Mouse (Mus musculus): Measurements from ENCODE around the gene Opcml. TPM values are rescaled to one million over a fixed set of nuclear protein-coding genes. Genes with fewer than 3 reads are reported as not detected.

The Opcml gene
- total and polyA plus RNA-seq, 3 experiments, result 0.94 to 1.3 (median 1.2) TPM

DNA sequence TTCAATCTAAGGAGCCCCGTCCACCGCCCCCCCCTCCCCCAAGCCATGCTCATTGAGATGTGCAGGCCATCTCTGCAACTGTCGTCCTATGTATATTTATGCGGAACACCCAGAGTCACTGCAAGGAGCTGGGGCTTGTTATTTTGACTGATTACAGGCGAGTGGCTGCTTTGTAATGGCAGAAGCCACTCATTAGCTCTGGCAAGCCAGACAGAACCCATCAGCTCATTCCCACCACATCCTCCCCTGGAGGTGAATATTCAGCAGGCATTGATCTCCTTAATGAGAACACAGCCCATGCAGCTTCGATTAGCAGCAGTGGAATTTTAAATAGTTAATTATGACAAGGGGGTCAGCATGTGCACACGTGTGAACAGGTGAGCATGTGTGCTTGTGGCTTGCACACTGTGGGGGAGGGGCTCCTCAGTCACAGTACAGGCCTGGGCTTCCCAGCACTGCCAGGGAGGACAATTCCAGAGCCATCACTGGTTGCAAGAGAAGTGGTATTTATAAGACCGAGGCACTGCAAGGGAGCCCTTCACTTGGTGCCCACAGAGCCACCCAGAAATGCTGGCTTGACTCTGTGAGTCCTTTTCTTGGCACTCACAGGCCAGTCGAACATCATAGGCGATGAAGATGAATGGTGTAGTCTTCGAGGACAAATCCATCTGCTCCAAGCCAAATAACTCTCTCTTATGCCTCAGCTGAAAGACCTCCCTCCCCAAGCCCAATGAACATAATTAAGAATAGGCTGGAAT lies 516.0 kb downstream of the Opcml start:
- WGBS, result 70% methylated on average over 11 of the region's 11 CpGs
- intact Hi-C loops (cut with DNase I), result no loop called here

DNA sequence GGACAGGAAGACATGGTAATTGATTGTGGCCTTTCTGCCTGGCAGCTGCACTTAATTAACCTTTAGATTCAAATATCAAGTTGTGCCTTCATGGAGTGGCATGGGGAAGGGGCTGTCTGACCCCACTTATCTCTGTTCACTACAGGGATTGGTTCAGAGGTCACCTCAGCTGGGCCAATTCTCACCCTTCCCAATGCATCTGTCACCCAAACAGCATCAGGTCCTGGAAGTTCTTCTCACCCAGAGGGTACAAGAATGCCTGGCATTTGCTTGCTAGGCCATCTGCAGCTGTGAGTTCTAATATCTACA lies 516.5 kb downstream of the Opcml start:
- DNase-seq, result no peak
- Histone ChIP-seq H3K36me3 (ENCODE audit: control insufficient read depth, insufficient read depth, low read length) (no peaks in the 10 kb centered on the region), H3K27me3 (ENCODE audit: control insufficient read depth, insufficient read depth, low read length) (no peaks in the 10 kb centered on the region), H3K4me3 (no peak overlapping the region), H3K79me2 (replicated peaks; ENCODE audit: control insufficient read depth, insufficient read depth, low read length) (no peaks in the 10 kb centered on the region), H3K27ac (no peak overlapping the region), H3K9ac (ENCODE audit: low read depth, low read length) (no peak overlapping the region), H3K4me1 (ENCODE audit: control insufficient read depth, insufficient read depth, low read length) (no peaks in the 10 kb centered on the region)
- TF ChIP-seq POLR2A (IDR thresholded peaks at IDR 0.05; ENCODE audit: insufficient read depth, low read depth, low read length) (no peak), EP300 (IDR thresholded peaks at IDR 0.05; ENCODE audit: insufficient read depth, low read depth, low read length) (no peak), CTCF (IDR thresholded peaks at IDR 0.05) (no peak)
- intact Hi-C loops (cut with DNase I), result no loop called here

More for the DNA sequence above, 516.0 kb downstream of the Opcml start:
- no peak for DNase-seq
- Histone ChIP-seq H3K9ac (ENCODE audit: low read depth, low read length) (no peak overlapping the region), H3K27me3 (ENCODE audit: control insufficient read depth, insufficient read depth, low read length) (no peaks in the 10 kb centered on the region), H3K27ac (no peak overlapping the region), H3K79me2 (replicated peaks; ENCODE audit: control insufficient read depth, insufficient read depth, low read length) (no peaks in the 10 kb centered on the region), H3K4me1 (ENCODE audit: control insufficient read depth, insufficient read depth, low read length) (no peaks in the 10 kb centered on the region), H3K36me3 (ENCODE audit: control insufficient read depth, insufficient read depth, low read length) (no peaks in the 10 kb centered on the region), H3K4me3 (no peak overlapping the region)
- no peak for TF ChIP-seq POLR2A (IDR thresholded peaks at IDR 0.05; ENCODE audit: insufficient read depth, low read depth, low read length)

DNA sequence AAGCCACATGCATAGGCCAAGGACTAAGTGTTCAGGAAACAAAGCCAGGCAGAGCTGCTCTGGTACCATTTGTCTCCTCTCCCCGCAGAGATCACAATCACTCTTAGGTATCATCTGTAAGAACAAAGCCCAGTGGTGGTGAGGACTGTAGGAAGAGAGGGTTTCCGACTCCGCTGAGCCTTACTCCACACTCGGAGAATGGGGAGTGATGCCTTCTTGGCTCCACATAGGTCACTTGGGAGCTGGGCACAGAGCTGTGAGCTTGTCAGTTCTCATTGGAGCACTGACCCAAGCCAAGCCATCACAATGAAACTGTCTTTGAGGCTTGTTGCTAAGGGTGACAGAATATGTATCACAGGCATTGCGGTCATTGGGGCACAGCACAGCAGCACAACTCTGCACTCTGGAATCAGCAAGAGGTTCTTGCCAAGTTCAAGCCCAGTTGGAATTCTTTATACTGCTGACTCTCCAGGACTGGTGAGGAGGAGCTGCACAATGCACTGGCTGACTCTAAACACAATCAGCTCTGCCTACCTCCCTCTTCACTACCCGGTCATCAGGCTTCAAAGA lies 517.0 kb downstream of the Opcml start:
- Histone ChIP-seq H3K36me3 (ENCODE audit: control insufficient read depth, insufficient read depth, low read length) (no peaks in the 10 kb centered on the region), H3K4me3 (no peak overlapping the region), H3K79me2 (replicated peaks; ENCODE audit: control insufficient read depth, insufficient read depth, low read length) (no peaks in the 10 kb centered on the region), H3K27me3 (ENCODE audit: control insufficient read depth, insufficient read depth, low read length) (no peaks in the 10 kb centered on the region), H3K27ac (no peak overlapping the region), H3K4me1 (ENCODE audit: control insufficient read depth, insufficient read depth, low read length) (no peaks in the 10 kb centered on the region), H3K9ac (ENCODE audit: low read depth, low read length) (no peak overlapping the region)
- DNase-seq, result no peak
- intact Hi-C loops (cut with DNase I), result no loop called here
- 72% methylated on average over 6 of the region's 6 CpGs for WGBS
- no peak for TF ChIP-seq EP300 (IDR thresholded peaks at IDR 0.05; ENCODE audit: insufficient read depth, low read depth, low read length)
- TF ChIP-seq CTCF (IDR thresholded peaks at IDR 0.05), result no peak
- no peak for TF ChIP-seq POLR2A (IDR thresholded peaks at IDR 0.05; ENCODE audit: insufficient read depth, low read depth, low read length)

DNA sequence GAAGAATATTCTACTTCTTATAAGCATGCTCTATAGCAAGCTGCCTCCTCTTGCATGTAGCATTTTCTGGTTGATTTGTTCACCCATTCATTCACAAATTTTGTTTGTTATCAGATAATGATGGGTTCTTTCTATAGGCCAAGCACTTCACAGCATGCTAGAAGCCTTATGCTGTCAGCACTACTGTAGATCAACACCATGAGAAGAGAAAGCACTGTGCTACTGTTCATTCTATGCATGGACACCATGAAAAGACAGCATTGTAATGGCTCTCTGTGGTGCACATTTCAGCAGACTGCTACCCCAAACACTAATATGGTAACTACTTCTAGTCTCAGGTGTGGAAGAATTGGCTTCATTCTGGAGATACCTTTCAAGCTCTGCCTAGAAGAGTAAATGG lies 527.3 kb downstream of the Opcml start:
- Histone ChIP-seq H3K27ac (no peak overlapping the region), H3K36me3 (ENCODE audit: control insufficient read depth, insufficient read depth, low read length) (no peaks in the 10 kb centered on the region), H3K9ac (ENCODE audit: low read depth, low read length) (no peak overlapping the region), H3K4me3 (no peak overlapping the region), H3K4me1 (ENCODE audit: control insufficient read depth, insufficient read depth, low read length) (no peaks in the 10 kb centered on the region), H3K79me2 (replicated peaks; ENCODE audit: control insufficient read depth, insufficient read depth, low read length) (no peaks in the 10 kb centered on the region), H3K27me3 (ENCODE audit: control insufficient read depth, insufficient read depth, low read length) (no peaks in the 10 kb centered on the region)
- intact Hi-C loops (cut with DNase I), result no loop called here
- TF ChIP-seq CTCF (IDR thresholded peaks at IDR 0.05) (no peak), POLR2A (IDR thresholded peaks at IDR 0.05; ENCODE audit: insufficient read depth, low read depth, low read length) (no peak), EP300 (IDR thresholded peaks at IDR 0.05; ENCODE audit: insufficient read depth, low read depth, low read length) (no peak)
- DNase-seq, result no peak

DNA sequence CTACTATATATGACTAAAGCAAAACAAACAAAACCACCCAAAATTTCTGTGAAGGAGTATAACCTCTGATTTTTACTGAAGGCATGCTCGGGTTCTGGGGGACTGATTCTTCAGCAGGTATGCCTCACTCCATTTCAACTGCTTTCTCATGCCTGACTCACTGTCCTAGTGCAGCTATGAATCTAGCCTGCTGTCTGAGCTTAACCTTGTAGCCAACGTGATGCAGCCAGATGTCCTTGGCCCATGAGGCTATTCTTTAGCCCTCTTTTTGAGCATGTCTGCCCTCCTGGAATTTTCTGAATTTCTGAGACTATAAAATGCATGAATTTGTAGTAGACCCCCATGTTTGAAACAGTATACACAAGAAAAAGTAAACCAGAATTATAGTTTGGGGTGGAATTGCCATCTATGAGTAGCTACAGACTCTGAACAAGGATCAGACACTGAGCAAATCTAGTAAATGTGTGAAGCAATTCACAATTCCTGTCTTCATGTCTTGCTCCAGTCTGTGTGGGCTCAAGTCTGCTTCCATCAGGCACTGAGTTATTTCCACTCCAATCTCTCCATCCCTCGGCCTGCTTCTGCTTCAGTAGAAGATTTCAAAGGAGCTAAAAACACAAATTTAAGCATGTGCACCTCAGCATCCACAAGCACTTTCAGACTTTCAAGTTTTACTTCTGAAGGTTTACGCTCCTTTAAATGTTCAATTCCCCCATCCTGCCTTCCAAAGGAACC lies 528.6 kb downstream of the Opcml start:
- H3K36me3 ChIP-seq (ENCODE audit: control insufficient read depth, insufficient read depth, low read length), result no peaks in the 10 kb centered on the region
- H3K27ac ChIP-seq, result no peak overlapping the region
- no peak overlapping the region for H3K9ac ChIP-seq (ENCODE audit: low read depth, low read length)
- H3K27me3 ChIP-seq (ENCODE audit: control insufficient read depth, insufficient read depth, low read length), result no peaks in the 10 kb centered on the region
- DNase-seq, result no peak
- no peaks in the 10 kb centered on the region for H3K79me2 ChIP-seq (replicated peaks; ENCODE audit: control insufficient read depth, insufficient read depth, low read length)
- intact Hi-C loops (cut with DNase I), result no loop called here
- WGBS, result 65% methylated on average over 4 of the region's 4 CpGs
- H3K4me1 ChIP-seq (ENCODE audit: control insufficient read depth, insufficient read depth, low read length), result no peaks in the 10 kb centered on the region
- no peak for TF ChIP-seq POLR2A (IDR thresholded peaks at IDR 0.05; ENCODE audit: insufficient read depth, low read depth, low read length)
- TF ChIP-seq CTCF (IDR thresholded peaks at IDR 0.05), result no peak
- no peak for TF ChIP-seq EP300 (IDR thresholded peaks at IDR 0.05; ENCODE audit: insufficient read depth, low read depth, low read length)
- H3K4me3 ChIP-seq, result no peak overlapping the region

DNA sequence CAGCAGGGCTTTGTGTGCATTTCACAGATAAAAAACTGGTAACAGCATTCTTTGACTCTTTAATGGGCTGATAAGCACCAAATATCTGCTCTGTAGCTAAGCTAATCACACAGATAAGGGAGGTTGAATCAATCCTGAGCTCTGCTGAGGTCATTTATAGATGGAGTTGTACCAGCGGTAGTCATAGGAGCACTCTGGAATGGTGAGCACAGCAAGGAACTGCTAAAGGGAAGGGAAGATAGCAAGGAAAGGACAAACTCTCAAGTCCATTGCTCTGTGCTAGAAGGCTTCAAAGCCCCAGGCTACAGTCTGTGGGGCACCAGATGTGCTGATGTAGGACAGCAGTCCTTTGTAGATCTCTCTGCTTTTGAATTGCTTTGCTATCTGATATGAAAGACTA lies 529.2 kb downstream of the Opcml start:
- no peaks in the 10 kb centered on the region for H3K36me3 ChIP-seq (ENCODE audit: control insufficient read depth, insufficient read depth, low read length)
- H3K4me3 ChIP-seq, result no peak overlapping the region
- no peak overlapping the region for H3K9ac ChIP-seq (ENCODE audit: low read depth, low read length)
- no peaks in the 10 kb centered on the region for H3K79me2 ChIP-seq (replicated peaks; ENCODE audit: control insufficient read depth, insufficient read depth, low read length)
- WGBS, result 41% methylated on average over 1 of the region's 1 CpGs
- H3K27me3 ChIP-seq (ENCODE audit: control insufficient read depth, insufficient read depth, low read length), result no peaks in the 10 kb centered on the region
- no peak for TF ChIP-seq POLR2A (IDR thresholded peaks at IDR 0.05; ENCODE audit: insufficient read depth, low read depth, low read length)
- TF ChIP-seq CTCF (IDR thresholded peaks at IDR 0.05), result no peak
- no peak for TF ChIP-seq EP300 (IDR thresholded peaks at IDR 0.05; ENCODE audit: insufficient read depth, low read depth, low read length)
- intact Hi-C loops (cut with DNase I), result no loop called here
- no peak for DNase-seq
- no peaks in the 10 kb centered on the region for H3K4me1 ChIP-seq (ENCODE audit: control insufficient read depth, insufficient read depth, low read length)
- no peak overlapping the region for H3K27ac ChIP-seq
